Mouse (Mus musculus): Measurements from ENCODE around the gene Krt5. TPM values are rescaled to one million over a fixed set of nuclear protein-coding genes. Genes with fewer than 3 reads are reported as not detected.

Krt5 gene
- total and polyA plus RNA-seq, 2 experiments: not detected

- Histone ChIP-seq H3K4me1 (ENCODE audit: control insufficient read depth, insufficient read depth, low read length) (no peaks in the 10 kb centered on the region), H3K27ac (replicated peaks; ENCODE audit: insufficient read depth, low read depth, low read length) (no peak overlapping the region), H3K27me3 (ENCODE audit: control insufficient read depth, insufficient read depth, low read length) (peaks cover 3% of the 10 kb centered on the region; the same call in 1 of the 2 replicates), H3K4me3 (ENCODE audit: insufficient read depth, low read depth, low read length) (no peak overlapping the region), H3K9ac (ENCODE audit: low read depth, low read length) (no peak overlapping the region), H3K79me2 (ENCODE audit: control insufficient read depth, insufficient read depth, low read length) (no peaks in the 10 kb centered on the region), H3K36me3 (ENCODE audit: control insufficient read depth, insufficient read depth, low read length) (no peaks in the 10 kb centered on the region)
- 39% methylated on average over 5 of the region's 5 CpGs for WGBS
- DNase-seq (ENCODE audit: extremely low read depth, low read depth, low spot score): no peak
- TF ChIP-seq POLR2A (IDR thresholded peaks at IDR 0.05; ENCODE audit: extremely low read depth, insufficient read depth, low read length): no peak
- no peak for TF ChIP-seq CTCF (IDR thresholded peaks at IDR 0.05; ENCODE audit: low read depth, low read length)
Observed at GRCm38 (mm10) chr15:101714356-101714755, 1.7 kb upstream of the Krt5 start.

GRCm38 (mm10) chr15:101713731-101714130 is 1.0 kb upstream of the Krt5 start:
- Histone ChIP-seq H3K4me1 (ENCODE audit: control insufficient read depth, insufficient read depth, low read length) (no peaks in the 10 kb centered on the region), H3K4me3 (ENCODE audit: insufficient read depth, low read depth, low read length) (no peak overlapping the region), H3K36me3 (ENCODE audit: control insufficient read depth, insufficient read depth, low read length) (no peaks in the 10 kb centered on the region), H3K27me3 (ENCODE audit: control insufficient read depth, insufficient read depth, low read length) (peaks cover 3% of the 10 kb centered on the region; the same call in 1 of the 2 replicates), H3K27ac (replicated peaks; ENCODE audit: insufficient read depth, low read depth, low read length) (no peak overlapping the region), H3K9ac (ENCODE audit: low read depth, low read length) (no peak overlapping the region), H3K79me2 (ENCODE audit: control insufficient read depth, insufficient read depth, low read length) (no peaks in the 10 kb centered on the region)
- no peak for TF ChIP-seq POLR2A (IDR thresholded peaks at IDR 0.05; ENCODE audit: extremely low read depth, insufficient read depth, low read length)
- no peak for TF ChIP-seq CTCF (IDR thresholded peaks at IDR 0.05; ENCODE audit: low read depth, low read length)
- DNase-seq (ENCODE audit: extremely low read depth, low read depth, low spot score): no peak
- 61% methylated on average over 8 of the region's 8 CpGs for WGBS

GRCm38 (mm10) chr15:101708683-101709082 is 4.0 kb downstream of the Krt5 start:
- Histone ChIP-seq H3K79me2 (ENCODE audit: control insufficient read depth, insufficient read depth, low read length) (no peaks in the 10 kb centered on the region), H3K36me3 (ENCODE audit: control insufficient read depth, insufficient read depth, low read length) (no peaks in the 10 kb centered on the region), H3K4me3 (ENCODE audit: insufficient read depth, low read depth, low read length) (no peak overlapping the region), H3K4me1 (ENCODE audit: control insufficient read depth, insufficient read depth, low read length) (no peaks in the 10 kb centered on the region), H3K27me3 (ENCODE audit: control insufficient read depth, insufficient read depth, low read length) (peaks cover 3% of the 10 kb centered on the region; the same call in 1 of the 2 replicates), H3K9ac (ENCODE audit: low read depth, low read length) (no peak overlapping the region), H3K27ac (replicated peaks; ENCODE audit: insufficient read depth, low read depth, low read length) (no peak overlapping the region)
- TF ChIP-seq POLR2A (IDR thresholded peaks at IDR 0.05; ENCODE audit: extremely low read depth, insufficient read depth, low read length): no peak
- peak; percentile 23; the same call in 1 of the 2 replicates for TF ChIP-seq CTCF (IDR thresholded peaks at IDR 0.05; ENCODE audit: low read depth, low read length)
- WGBS: 54% methylated on average over 11 of the region's 11 CpGs
- no peak for DNase-seq (ENCODE audit: extremely low read depth, low read depth, low spot score)

- no peak overlapping the region for H3K27ac ChIP-seq (replicated peaks; ENCODE audit: insufficient read depth, low read depth, low read length)
- H3K9ac ChIP-seq (ENCODE audit: low read depth, low read length): no peak overlapping the region
- TF ChIP-seq POLR2A (IDR thresholded peaks at IDR 0.05; ENCODE audit: extremely low read depth, insufficient read depth, low read length) (no peak), CTCF (IDR thresholded peaks at IDR 0.05; ENCODE audit: low read depth, low read length) (no peak)
- no peak overlapping the region for H3K4me3 ChIP-seq (ENCODE audit: insufficient read depth, low read depth, low read length)
- H3K36me3 ChIP-seq (ENCODE audit: control insufficient read depth, insufficient read depth, low read length): no peaks in the 10 kb centered on the region
- DNase-seq (ENCODE audit: extremely low read depth, low read depth, low spot score): no peak
- H3K27me3 ChIP-seq (ENCODE audit: control insufficient read depth, insufficient read depth, low read length): no peaks in the 10 kb centered on the region; the same call in 1 of the 2 replicates
- H3K4me1 ChIP-seq (ENCODE audit: control insufficient read depth, insufficient read depth, low read length): no peaks in the 10 kb centered on the region
- no peaks in the 10 kb centered on the region for H3K79me2 ChIP-seq (ENCODE audit: control insufficient read depth, insufficient read depth, low read length)
- WGBS: 74% methylated on average over 9 of the region's 9 CpGs
Observed at GRCm38 (mm10) chr15:101707454-101707853, 5.2 kb downstream of the Krt5 start.

- WGBS: 66% methylated on average over 4 of the region's 4 CpGs
- Histone ChIP-seq H3K9ac (ENCODE audit: low read depth, low read length) (no peak overlapping the region), H3K4me3 (ENCODE audit: insufficient read depth, low read depth, low read length) (no peak overlapping the region), H3K27me3 (ENCODE audit: control insufficient read depth, insufficient read depth, low read length) (no peaks in the 10 kb centered on the region), H3K36me3 (ENCODE audit: control insufficient read depth, insufficient read depth, low read length) (no peaks in the 10 kb centered on the region), H3K4me1 (ENCODE audit: control insufficient read depth, insufficient read depth, low read length) (no peaks in the 10 kb centered on the region), H3K27ac (replicated peaks; ENCODE audit: insufficient read depth, low read depth, low read length) (no peak overlapping the region), H3K79me2 (ENCODE audit: control insufficient read depth, insufficient read depth, low read length) (no peaks in the 10 kb centered on the region)
- no peak for DNase-seq (ENCODE audit: extremely low read depth, low read depth, low spot score)
- no peak for TF ChIP-seq CTCF (IDR thresholded peaks at IDR 0.05; ENCODE audit: low read depth, low read length)
- TF ChIP-seq POLR2A (IDR thresholded peaks at IDR 0.05; ENCODE audit: extremely low read depth, insufficient read depth, low read length): no peak
Observed at GRCm38 (mm10) chr15:101704066-101704465, 8.6 kb downstream of the Krt5 start.

- H3K9ac ChIP-seq (ENCODE audit: low read depth, low read length): no peak overlapping the region
- 46% methylated on average over 2 of the region's 2 CpGs for WGBS
Observed at GRCm38 (mm10) chr15:101702380-101702779, 10.3 kb downstream of the Krt5 start.

More at GRCm38 (mm10) chr15:101702380-101702779, 10.3 kb downstream of the Krt5 start:
- no peaks in the 10 kb centered on the region for H3K36me3 ChIP-seq (ENCODE audit: control insufficient read depth, insufficient read depth, low read length)
- H3K4me1 ChIP-seq (ENCODE audit: control insufficient read depth, insufficient read depth, low read length): no peaks in the 10 kb centered on the region
- no peak for DNase-seq (ENCODE audit: extremely low read depth, low read depth, low spot score)
- H3K79me2 ChIP-seq (ENCODE audit: control insufficient read depth, insufficient read depth, low read length): no peaks in the 10 kb centered on the region
- no peaks in the 10 kb centered on the region for H3K27me3 ChIP-seq (ENCODE audit: control insufficient read depth, insufficient read depth, low read length)
- TF ChIP-seq POLR2A (IDR thresholded peaks at IDR 0.05; ENCODE audit: extremely low read depth, insufficient read depth, low read length) (no peak), CTCF (IDR thresholded peaks at IDR 0.05; ENCODE audit: low read depth, low read length) (no peak)
- no peak overlapping the region for H3K27ac ChIP-seq (replicated peaks; ENCODE audit: insufficient read depth, low read depth, low read length)
- H3K4me3 ChIP-seq (ENCODE audit: insufficient read depth, low read depth, low read length): no peak overlapping the region
